Mouse (Mus musculus) MEL (cell line): ENCODE data around the gene Osgin1. TPM values are rescaled to one million over a fixed set of nuclear protein-coding genes. Genes with fewer than 3 reads are reported as not detected.

Experiments used
- DNase-seq: peaks from one replicate; pipeline ENCODE4 v3.0.0; 2011; ENCODE audit warnings: low read depth, low spot score
- H3K27ac ChIP-seq: 2 replicates; pipeline ENCODE4 v1.5.1; 2012; ENCODE audit warnings: low read depth, mild to moderate bottlenecking, control low read depth, low read length, moderate library complexity; ENCODE audit not compliant: control insufficient read depth
- H3K27me3 ChIP-seq, 2 experiments: fragments of 150-350 bp in 1 of 2; sonication (generic) in 1 of 2; 2 replicates each; pipeline ENCODE4 v1.6.1; 2012; ENCODE audit warnings: low read length in 2 of 2, mild to moderate bottlenecking in 2 of 2, improper control_type of control experiment in 1 of 2, moderate library complexity in 1 of 2; ENCODE audit not compliant: insufficient read depth in 2 of 2, control insufficient read depth in 1 of 2
- H3K36me3 ChIP-seq, 2 experiments: 2 replicates each; pipeline ENCODE4 v1.6.1; 2012 to 2014; ENCODE audit warnings: low read length in 2 of 2, improper control_type of control experiment in 1 of 2, inconsistent platforms in 1 of 2, mild to moderate bottlenecking in 1 of 2; ENCODE audit not compliant: insufficient read depth in 2 of 2, control insufficient read depth in 1 of 2
- H3K4me1 ChIP-seq, 2 experiments: fragments of 150-350 bp in 1 of 2; sonication (generic) in 1 of 2; 2 replicates each; pipeline ENCODE4 v1.6.1; 2012; ENCODE audit warnings: low read length in 2 of 2, improper control_type of control experiment in 1 of 2, mild to moderate bottlenecking in 1 of 2; ENCODE audit not compliant: insufficient read depth in 2 of 2, control insufficient read depth in 1 of 2
- H3K4me3 ChIP-seq, 2 experiments: fragments of 150-350 bp in 1 of 2; sonication (generic) in 1 of 2; 2 replicates each; pipeline ENCODE4 v1.5.1; 2012; ENCODE audit warnings: low read depth in 2 of 2, low read length in 2 of 2, mild to moderate bottlenecking in 2 of 2, moderate library complexity in 2 of 2, control low read depth in 1 of 2, improper control_type of control experiment in 1 of 2; ENCODE audit not compliant: control insufficient read depth in 1 of 2, insufficient read depth in 1 of 2
- H3K79me2 ChIP-seq: 2 replicates; pipeline ENCODE4 v1.6.1; 2012; ENCODE audit warnings: mild to moderate bottlenecking, low read length, moderate library complexity; ENCODE audit not compliant: control insufficient read depth, poor library complexity, insufficient read depth
- H3K9ac ChIP-seq: 2 replicates; pipeline ENCODE4 v1.6.1; 2012; ENCODE audit warnings: low read depth, mild to moderate bottlenecking, control low read depth, low read length, moderate library complexity; ENCODE audit not compliant: control insufficient read depth, poor library complexity, severe bottlenecking
- H3K9me3 ChIP-seq: fragments of 150-350 bp; sonication (generic); replicated peaks from 2 replicates; pipeline ENCODE4 v1.6.1; 2012; ENCODE audit warnings: mild to moderate bottlenecking, low read length, improper control_type of control experiment, moderate library complexity; ENCODE audit not compliant: insufficient read depth
- CHD1 ChIP-seq: IDR thresholded peaks from 2 replicates; pipeline ENCODE4 v1.6.1; 2012; ENCODE audit warnings: low read depth, mild to moderate bottlenecking, inconsistent platforms, low read length, improper control_type of control experiment
- CTCF ChIP-seq, 3 experiments: IDR thresholded peaks in 2 of 3; conservative IDR thresholded peaks in 1 of 3; 2 replicates each; pipeline ENCODE4 v1.5.1; 2011 to 2012; ENCODE audit warnings: low read length in 3 of 3, low read depth in 2 of 3, mild to moderate bottlenecking in 2 of 3, improper control_type of control experiment in 1 of 3, inconsistent platforms in 1 of 3, mixed read lengths in 1 of 3, moderate library complexity in 1 of 3; ENCODE audit not compliant: control insufficient read depth in 1 of 3, insufficient read depth in 1 of 3, poor library complexity in 1 of 3, severe bottlenecking in 1 of 3
- E2F4 ChIP-seq: IDR thresholded peaks from 2 replicates; pipeline ENCODE4 v1.6.1; 2011; ENCODE audit warnings: low read depth, low read length, improper control_type of control experiment, borderline replicate concordance
- ELF1 ChIP-seq: IDR thresholded peaks from 2 replicates; pipeline ENCODE4 v1.6.1; 2014; ENCODE audit warnings: low read depth, mild to moderate bottlenecking, inconsistent platforms, low read length, improper control_type of control experiment, moderate library complexity
- GABPA ChIP-seq: IDR thresholded peaks from 2 replicates; pipeline ENCODE4 v1.6.1; 2012; ENCODE audit warnings: low read depth, mild to moderate bottlenecking, inconsistent platforms, low read length, improper control_type of control experiment, moderate library complexity
- GATA1 ChIP-seq: IDR thresholded peaks from 2 replicates; pipeline ENCODE4 v1.6.1; 2011; ENCODE audit warnings: low read depth, low read length, improper control_type of control experiment
- HCFC1 ChIP-seq: IDR thresholded peaks from 2 replicates; pipeline ENCODE4 v1.6.1; 2012; ENCODE audit warnings: low read depth, mild to moderate bottlenecking, inconsistent platforms, low read length, improper control_type of control experiment, moderate library complexity
- MYB ChIP-seq: IDR thresholded peaks from 2 replicates; pipeline ENCODE4 v1.6.1; 2011; ENCODE audit warnings: mild to moderate bottlenecking, low read depth, low read length, improper control_type of control experiment
- MYC ChIP-seq: IDR thresholded peaks from 2 replicates; pipeline ENCODE4 v1.6.1; 2011; ENCODE audit warnings: low read depth, mild to moderate bottlenecking, low read length, improper control_type of control experiment, moderate library complexity
- NELFE ChIP-seq: IDR thresholded peaks from 2 replicates; pipeline ENCODE4 v1.6.1; 2011; ENCODE audit warnings: low read depth, low read length, improper control_type of control experiment
- NRF1 ChIP-seq: IDR thresholded peaks from 2 replicates; pipeline ENCODE4 v1.6.1; 2014; ENCODE audit warnings: low read depth, mild to moderate bottlenecking, inconsistent platforms, low read length, improper control_type of control experiment, moderate library complexity; ENCODE audit not compliant: poor library complexity, insufficient read depth, severe bottlenecking
- POLR2AphosphoS5 ChIP-seq: IDR thresholded peaks from 2 replicates; pipeline ENCODE4 v1.6.1; 2012; ENCODE audit warnings: low read depth, borderline replicate concordance, mild to moderate bottlenecking, inconsistent platforms, low read length, moderate library complexity, mixed read lengths
- RAD21 ChIP-seq: IDR thresholded peaks from 2 replicates; pipeline ENCODE4 v1.6.1; 2011; ENCODE audit warnings: mild to moderate bottlenecking, low read depth, low read length, improper control_type of control experiment
- RCOR1 ChIP-seq: IDR thresholded peaks from 2 replicates; pipeline ENCODE4 v1.6.1; 2012; ENCODE audit warnings: low read depth, mild to moderate bottlenecking, inconsistent platforms, low read length, improper control_type of control experiment
- SIN3A ChIP-seq: IDR thresholded peaks from 2 replicates; pipeline ENCODE4 v1.6.1; 2012; ENCODE audit warnings: low read length, improper control_type of control experiment, inconsistent platforms
- TAL1 ChIP-seq: IDR thresholded peaks from 2 replicates; pipeline ENCODE4 v1.6.1; 2012; ENCODE audit warnings: mild to moderate bottlenecking, inconsistent platforms, low read length, moderate library complexity, mixed read lengths
- TCF12 ChIP-seq: IDR thresholded peaks from 2 replicates; pipeline ENCODE4 v1.6.1; 2014; ENCODE audit warnings: low read depth, mild to moderate bottlenecking, inconsistent platforms, low read length, improper control_type of control experiment, moderate library complexity
- USF1 ChIP-seq: IDR thresholded peaks from 2 replicates; pipeline ENCODE4 v1.6.1; 2014; ENCODE audit warnings: low read depth, mild to moderate bottlenecking, inconsistent platforms, low read length, improper control_type of control experiment, moderate library complexity
- USF2 ChIP-seq, 2 experiments: IDR thresholded peaks; 2 replicates each; pipeline ENCODE4 v1.6.1; 2011 to 2012; ENCODE audit warnings: improper control_type of control experiment in 2 of 2, low read length in 2 of 2, borderline replicate concordance in 1 of 2, inconsistent platforms in 1 of 2, low read depth in 1 of 2, mild to moderate bottlenecking in 1 of 2; ENCODE audit not compliant: insufficient read depth in 1 of 2
- ZC3H11A ChIP-seq: IDR thresholded peaks from 2 replicates; pipeline ENCODE4 v1.6.1; 2012; ENCODE audit warnings: low read depth, mild to moderate bottlenecking, inconsistent platforms, low read length, improper control_type of control experiment
- ZNF384 ChIP-seq: IDR thresholded peaks from 2 replicates; pipeline ENCODE4 v1.6.1; 2012; ENCODE audit warnings: low read depth, mild to moderate bottlenecking, inconsistent platforms, low read length, improper control_type of control experiment
- polyA plus RNA-seq, 2 experiments: library from polyadenylated mRNA; stranded (reverse) in 1 of 2; unstranded in 1 of 2; fragments of >175 nt in 1 of 2; fragments of >200 nt in 1 of 2; gene quantifications; 2 replicates each; pipeline versions ENCODE4 v1.2.1 to v1.2.4; 2012; ENCODE audit warnings: low replicate concordance in 2 of 2, low read depth in 1 of 2; ENCODE audit not compliant: insufficient read length in 2 of 2, insufficient read depth in 1 of 2, missing spikeins in 1 of 2
- total RNA-seq: library from RNA; depleted of rRNA; stranded (reverse); fragments of 300-350 nt; gene quantifications from 2 replicates; pipeline ENCODE4 v1.2.3, GENCODE M21; 2012

Gene Osgin1
- total and polyA plus RNA-seq, 3 experiments, result 0.08 to 0.84 TPM; not detected in 1

DNA sequence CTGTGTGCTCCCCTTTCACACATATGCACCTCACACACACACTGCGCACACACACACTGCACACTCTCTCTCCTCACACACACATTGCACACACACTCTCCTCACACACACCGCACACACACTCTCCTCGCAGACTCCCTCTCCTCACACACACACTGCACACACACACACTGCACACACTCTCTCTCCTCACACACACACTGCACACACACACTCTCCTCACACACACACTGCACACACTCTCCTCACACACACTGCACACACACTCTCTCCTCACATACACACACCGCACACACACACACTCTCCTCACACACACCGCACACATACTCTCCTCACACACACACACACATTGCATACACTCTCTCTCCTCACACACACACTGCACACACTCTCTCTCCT is 29.3 kb upstream of the Osgin1 start:
- Histone ChIP-seq H3K4me3 (no peak overlapping the region), H3K9ac (no peak overlapping the region), H3K9me3 (no peaks in the 10 kb centered on the region), H3K36me3 (peaks cover 2 to 7% of the 10 kb centered on the region in 2 experiments; a peak in 2 of 4 replicates), H3K27ac (no peak overlapping the region), H3K79me2 (no peaks in the 10 kb centered on the region), H3K4me1 (peaks cover 0 to 5% of the 10 kb centered on the region in 2 experiments; a peak in 2 of 4 replicates), H3K27me3 (no peaks in the 10 kb centered on the region)
- TF ChIP-seq MYB, result no peak
- TF ChIP-seq ZC3H11A, result no peak
- TF ChIP-seq POLR2AphosphoS5, result peak; percentile 71; the same call in 1 of the 2 replicates
- no peak for DNase-seq

DNA sequence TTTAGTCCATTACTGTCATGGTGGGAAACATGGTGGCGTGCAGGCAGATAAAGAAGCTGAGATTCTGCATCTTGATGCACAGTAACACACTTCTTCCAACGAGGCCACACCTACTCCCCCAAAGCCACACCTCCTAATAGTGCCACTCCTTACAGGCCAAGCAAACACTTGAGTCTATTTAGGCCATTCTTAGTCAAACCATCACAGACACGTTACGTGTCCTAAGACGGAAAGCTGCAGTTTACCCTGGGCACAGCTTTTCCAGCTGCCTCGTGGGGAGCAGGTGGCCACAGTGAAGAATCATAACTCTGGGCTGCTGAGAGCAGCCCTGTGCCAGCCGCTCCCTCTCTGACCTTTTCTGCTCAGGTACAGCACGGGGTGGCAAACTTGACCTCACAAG is 25.6 kb upstream of the Osgin1 start:
- H3K27ac ChIP-seq, result no peak overlapping the region
- no peaks in the 10 kb centered on the region for H3K27me3 ChIP-seq
- H3K4me3 ChIP-seq, result no peak overlapping the region
- peaks cover 0 to 4% of the 10 kb centered on the region in 2 experiments; a peak in 1 of 4 replicates for H3K4me1 ChIP-seq
- TF ChIP-seq POLR2AphosphoS5 (no peak), TCF12 (no peak), CHD1 (no peak), NELFE (no peak), NRF1 (no peak), GATA1 (no peak), ELF1 (no peak), E2F4 (no peak), HCFC1 (no peak), USF1 (no peak), SIN3A (no peak), TAL1 (no peak)
- H3K36me3 ChIP-seq, result peaks cover 0 to 4% of the 10 kb centered on the region in 2 experiments; a peak in 1 of 4 replicates
- H3K79me2 ChIP-seq, result no peaks in the 10 kb centered on the region
- DNase-seq, result no peak
- H3K9ac ChIP-seq, result no peak overlapping the region
- no peaks in the 10 kb centered on the region for H3K9me3 ChIP-seq

DNA sequence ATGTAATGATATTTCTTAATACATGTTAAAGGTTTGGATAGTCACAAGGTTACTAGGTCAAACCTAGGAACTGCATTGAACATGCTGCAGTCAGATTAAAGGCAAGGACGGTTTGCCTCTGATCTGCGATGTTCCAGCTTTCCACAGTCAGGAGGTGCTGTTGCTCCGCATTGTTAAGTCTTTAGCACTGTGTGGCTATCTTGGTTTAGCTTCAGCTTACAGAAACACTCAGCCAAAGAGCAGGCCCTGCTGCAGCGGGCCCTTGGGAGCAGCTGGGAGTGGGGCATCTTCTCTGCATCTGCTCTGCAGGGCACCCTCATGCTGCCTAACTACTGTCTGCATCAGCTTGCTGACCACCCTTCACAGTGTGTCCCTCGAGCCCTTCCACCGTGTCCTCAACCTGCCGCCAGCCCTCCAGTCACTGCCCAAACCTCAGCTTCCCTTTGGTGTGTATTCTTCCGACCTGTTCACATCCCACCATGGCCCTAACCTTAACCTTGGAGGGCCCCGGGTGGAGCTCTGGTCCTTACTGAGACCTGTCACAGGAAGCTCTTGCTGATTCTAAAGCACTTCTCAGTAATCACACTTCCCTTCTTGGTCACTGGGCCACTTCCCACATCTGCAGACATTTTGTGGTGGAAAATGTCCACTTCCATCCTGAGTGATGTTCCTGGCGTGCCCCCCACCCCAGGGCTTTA is 21.7 kb upstream of the Osgin1 start:
- H3K27ac ChIP-seq, result no peak overlapping the region
- no peaks in the 10 kb centered on the region for H3K9me3 ChIP-seq
- no peak overlapping the region for H3K4me3 ChIP-seq
- no peak overlapping the region for H3K9ac ChIP-seq
- H3K4me1 ChIP-seq, result peaks cover 0 to 4% of the 10 kb centered on the region in 2 experiments; a peak in 1 of 4 replicates
- H3K27me3 ChIP-seq, result no peaks in the 10 kb centered on the region
- H3K79me2 ChIP-seq, result no peaks in the 10 kb centered on the region
- no peaks in the 10 kb centered on the region; a peak in 1 of 4 replicates for H3K36me3 ChIP-seq
- TF ChIP-seq E2F4, result no peak
- TF ChIP-seq GATA1, result no peak
- TF ChIP-seq NRF1, result no peak
- no peak for TF ChIP-seq RCOR1
- peak in 1 of 3 experiments; percentile 12; a peak in 2 of 6 replicates for TF ChIP-seq CTCF (IDR thresholded peaks at IDR 0.05 in 2 of 3, conservative IDR thresholded peaks at IDR 0.05 in 1 of 3; ENCODE audit: control insufficient read depth in 1 of 3, insufficient read depth in 1 of 3, low read depth in 2 of 3, low read length in 3 of 3, poor library complexity in 1 of 3, severe bottlenecking in 1 of 3)
- TF ChIP-seq GABPA, result no peak
- TF ChIP-seq RAD21, result peak; percentile 7; the same call in 1 of the 2 replicates
- no peak for TF ChIP-seq ZNF384
- no peak for TF ChIP-seq MYC
- TF ChIP-seq USF2 (IDR thresholded peaks at IDR 0.05; ENCODE audit: borderline replicate concordance in 1 of 2, insufficient read depth in 1 of 2, low read depth in 1 of 2, low read length in 2 of 2), result no peak
- TF ChIP-seq SIN3A, result no peak
- DNase-seq, result no peak
